Mouse (Mus musculus): ENCODE results near the gene Fads6. TPM values are rescaled to one million over a fixed set of nuclear protein-coding genes. Genes with fewer than 3 reads are reported as not detected.

Fads6 gene
- total RNA-seq, 1 experiment from 2014 or later, result 21.2 TPM

DNA sequence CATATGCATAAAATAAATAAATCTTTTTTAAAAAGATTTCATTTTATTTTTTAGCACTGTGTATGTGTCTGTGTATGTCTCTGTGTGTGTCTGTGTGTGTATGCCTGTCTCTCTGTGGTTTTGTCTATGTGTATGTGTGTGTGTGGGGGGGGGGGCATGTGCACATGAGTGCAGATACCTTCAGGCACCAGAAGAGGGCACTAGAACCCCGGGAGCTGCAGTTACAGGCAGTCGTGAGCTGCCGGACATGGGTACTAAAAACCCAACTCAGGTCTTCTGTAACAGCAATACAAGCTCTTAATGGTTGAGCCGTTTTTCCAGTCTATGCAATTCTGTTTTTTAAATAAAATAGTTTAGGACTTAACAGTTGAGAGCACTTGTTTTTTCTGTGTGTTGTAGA, 3.3 kb upstream of the Fads6 start:
- no peak for DNase-seq

DNA sequence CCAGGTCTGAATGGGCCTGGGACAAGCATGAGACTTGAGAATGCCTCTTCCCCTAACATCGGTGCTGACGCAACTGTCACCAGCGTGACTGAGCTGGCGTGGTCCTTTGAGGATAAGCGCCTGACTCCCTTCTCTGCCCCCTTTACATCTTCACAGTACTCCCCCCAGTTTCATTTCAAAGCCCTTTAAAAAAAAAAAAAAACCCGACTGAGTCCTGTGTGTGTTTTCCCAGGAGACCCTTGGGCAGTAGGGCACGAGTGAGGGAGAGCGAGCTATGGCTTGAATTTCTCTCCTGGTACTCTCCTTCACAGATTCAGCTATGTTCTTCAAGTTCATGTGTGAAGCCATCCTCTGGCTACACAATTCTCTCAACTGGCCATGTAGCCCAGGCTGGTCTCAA, 697 bp upstream of the Fads6 start:
- no peak for DNase-seq

DNA sequence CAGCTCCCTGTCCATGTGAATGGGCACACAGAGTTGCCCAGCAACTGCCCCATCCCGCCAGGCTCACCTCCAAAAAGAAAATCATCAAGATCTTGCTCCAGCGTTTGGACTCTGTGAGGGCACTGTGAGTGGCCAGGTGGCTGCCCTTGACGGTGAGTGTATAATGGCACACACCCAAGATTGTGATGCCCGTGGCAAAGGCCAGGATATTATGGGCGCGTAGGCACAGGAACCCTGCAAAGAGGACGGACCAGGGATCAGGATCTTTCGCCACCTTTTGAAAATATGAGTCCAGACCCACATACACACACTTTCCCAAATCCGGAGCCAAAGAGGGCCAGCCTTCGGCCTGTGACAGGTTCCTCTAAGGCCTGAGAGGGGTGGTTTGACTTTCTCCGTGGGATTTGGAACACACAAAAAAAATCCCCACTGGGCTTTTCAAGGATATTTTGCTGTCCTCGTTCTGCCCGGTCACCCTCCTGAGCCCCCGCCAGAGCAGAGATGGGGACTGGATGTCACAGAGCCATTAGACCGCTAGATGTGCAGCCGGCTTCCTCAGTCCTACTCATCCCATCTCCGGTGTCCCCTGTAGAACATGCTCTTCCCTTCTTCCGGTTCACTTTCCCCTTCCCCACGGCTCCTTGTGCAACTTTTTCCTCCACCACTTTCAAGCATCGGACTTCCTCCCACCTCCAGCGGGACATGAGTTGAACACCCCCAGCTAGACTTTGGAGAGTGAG, 822 bp downstream of the Fads6 start:
- peak; percentile 48 for DNase-seq

DNA sequence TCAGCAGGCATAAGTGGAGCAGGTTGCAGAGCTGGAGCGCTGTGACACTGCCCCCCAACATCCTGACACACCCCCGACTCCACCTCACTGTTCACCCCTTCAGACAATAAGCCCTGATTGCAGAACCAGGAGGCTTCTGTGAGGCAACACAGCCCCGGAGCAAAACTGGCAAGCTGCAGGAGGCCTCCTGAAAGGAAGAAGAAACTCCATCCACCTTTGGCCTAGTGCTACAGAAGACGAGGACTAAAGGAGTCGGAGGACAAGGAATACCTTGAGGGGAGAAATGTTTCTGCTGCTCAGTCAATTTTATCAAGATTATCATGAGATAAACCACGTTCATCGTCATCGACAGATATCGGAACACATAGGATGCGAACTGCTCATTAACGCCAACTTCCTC, 1.5 kb downstream of the Fads6 start:
- DNase-seq, result no peak

DNA sequence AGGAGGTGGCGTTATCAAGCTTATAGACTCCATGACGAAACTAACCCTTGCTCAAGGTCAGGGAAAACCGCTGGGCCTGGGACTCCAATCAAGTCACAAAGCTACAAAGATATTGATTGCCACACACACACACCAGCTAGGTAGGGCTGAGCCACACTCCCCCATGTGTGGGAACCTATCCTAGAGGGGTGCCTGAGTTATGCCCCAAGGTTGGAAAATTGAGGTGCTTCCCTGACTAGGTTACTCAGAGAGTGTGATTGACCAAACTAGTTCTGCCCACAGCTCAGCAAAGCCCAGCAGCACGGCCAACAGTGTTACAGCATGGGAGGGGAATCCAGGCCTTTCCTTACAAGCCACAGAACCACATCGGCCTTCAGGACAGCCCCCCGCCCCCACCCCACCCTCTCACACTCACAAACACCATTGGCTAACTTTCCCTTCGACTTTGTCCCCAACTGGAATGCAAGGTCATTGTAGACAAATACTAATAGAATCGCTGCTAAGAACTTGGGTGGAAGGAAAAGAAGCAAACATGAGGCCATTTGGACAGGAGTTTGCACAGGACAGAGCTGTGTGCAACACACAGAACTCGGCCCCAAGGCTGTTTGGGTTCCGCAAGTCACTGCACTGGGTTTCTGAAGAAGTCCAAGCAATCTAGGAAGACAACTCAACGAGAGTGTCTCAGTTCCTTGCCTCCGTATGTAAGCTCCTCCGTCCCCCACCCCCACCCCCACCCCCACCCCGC, 4.7 kb downstream of the Fads6 start:
- DNase-seq, result peak; percentile 63

DNA sequence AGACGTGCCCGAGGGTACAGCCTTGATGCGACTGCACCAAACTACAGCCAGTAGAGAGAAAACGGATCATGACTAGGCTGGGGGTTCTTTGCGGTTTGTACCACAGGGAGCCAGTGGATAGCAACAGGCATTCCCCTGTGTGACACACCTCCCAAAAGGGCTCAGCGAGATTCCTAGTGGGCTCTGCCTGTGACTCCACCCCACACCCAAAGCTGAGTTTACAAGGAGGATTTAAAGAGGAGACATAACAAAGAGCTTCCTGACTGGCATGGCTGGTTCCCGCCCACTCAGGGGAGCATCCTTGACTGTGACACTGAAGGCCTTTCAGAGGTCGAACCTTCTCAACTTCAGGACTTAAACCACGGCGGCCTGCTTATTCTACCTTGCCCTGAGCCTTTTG, 6.0 kb downstream of the Fads6 start:
- DNase-seq, result peak; percentile 31

DNA sequence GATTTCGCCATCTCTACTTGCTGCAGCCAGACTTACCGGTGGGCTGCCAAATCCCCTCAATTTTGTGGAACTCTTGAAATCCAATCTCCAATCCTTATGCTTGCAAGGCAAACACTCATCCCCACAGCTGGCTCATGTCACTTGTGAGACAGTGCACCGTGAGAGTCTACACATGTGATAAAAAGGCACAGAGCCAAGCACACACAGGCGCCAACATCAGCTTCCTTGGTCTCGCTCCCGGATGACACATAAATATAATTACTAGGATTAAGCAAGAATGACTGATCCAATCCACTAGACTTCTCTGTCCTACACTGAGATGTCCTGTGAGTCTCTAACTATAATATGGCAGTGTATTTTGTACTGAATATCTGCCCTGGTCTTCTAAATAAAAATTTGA, 6.5 kb downstream of the Fads6 start:
- peak; percentile 83 for DNase-seq

DNA sequence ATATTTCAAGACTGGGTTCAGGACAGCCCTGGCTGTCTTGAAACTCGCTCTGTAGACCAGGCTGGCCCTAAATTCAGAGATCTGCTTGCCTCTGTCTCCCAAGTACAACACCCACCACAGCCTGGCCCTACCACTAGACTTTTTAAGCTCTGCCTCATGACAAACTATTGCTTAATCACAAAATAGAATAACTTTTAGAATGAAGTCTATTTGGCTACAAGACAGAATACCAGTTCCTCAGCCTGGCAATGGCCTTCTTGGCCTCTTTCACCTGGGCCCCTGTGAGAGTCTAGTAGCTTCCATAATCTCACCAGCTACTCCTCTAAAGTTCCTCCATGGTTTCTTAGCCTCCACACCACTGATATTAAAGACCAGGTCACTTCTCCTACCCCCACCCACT, 7.1 kb downstream of the Fads6 start:
- no peak for DNase-seq

DNA sequence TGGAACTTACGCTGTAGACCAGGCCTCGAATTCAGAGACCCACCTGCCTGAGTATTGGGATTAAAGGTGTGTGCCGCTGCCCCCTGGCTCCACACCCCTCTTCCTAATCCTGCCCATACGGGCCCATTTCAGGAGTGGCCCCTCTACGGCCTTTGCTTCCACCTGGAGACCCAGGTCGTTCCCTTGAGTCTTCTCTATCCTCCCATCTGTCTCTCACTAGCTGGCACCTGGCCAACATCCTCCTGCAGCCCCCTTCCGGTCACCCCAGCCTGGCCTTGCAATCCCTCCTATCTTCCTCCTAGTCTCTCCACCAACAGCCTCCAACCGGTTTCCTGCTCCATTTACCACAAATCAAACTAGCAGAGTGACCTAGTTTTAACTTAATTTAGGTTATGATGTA, 7.6 kb downstream of the Fads6 start:
- DNase-seq, result peak; percentile 45

DNA sequence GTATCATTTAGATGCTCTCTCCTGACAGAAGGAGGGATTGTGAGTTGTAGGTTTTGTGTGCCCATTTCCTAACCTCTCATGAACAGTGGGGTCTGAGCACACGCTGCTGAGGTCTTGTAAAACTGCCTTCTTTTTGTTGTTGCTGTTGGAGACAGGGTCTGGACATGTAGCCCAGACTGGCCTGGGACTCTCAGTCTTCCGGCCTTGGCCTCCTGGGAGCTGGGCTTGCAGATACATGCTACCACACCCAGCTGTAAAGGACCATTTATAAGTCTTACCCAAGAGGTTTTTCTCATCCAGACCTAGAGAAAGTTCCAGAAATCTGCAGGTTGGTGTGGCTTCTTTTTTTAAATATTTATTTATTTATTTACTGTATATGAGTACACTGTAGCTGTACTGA, 9.2 kb downstream of the Fads6 start:
- DNase-seq, result no peak

DNA sequence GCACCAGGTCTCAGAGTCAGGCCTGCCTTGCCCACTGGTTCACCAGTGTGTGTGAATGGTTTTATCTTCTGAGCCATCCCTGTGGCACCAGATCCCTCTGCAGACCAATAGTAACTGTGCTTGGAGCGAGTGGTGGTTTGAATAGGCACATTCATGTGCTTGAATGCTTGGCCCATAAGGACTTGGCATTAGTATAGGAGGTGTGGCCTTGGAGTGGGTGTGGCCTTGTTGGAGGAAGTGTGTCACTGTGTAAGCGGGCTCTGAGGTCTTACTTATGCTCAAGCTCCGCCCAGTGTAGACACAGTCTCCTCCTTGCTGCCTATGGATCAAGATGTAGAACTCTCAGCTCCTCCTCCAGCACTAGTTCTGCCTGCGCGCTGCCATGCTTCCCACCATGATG, 10.1 kb downstream of the Fads6 start:
- no peak for DNase-seq

DNA sequence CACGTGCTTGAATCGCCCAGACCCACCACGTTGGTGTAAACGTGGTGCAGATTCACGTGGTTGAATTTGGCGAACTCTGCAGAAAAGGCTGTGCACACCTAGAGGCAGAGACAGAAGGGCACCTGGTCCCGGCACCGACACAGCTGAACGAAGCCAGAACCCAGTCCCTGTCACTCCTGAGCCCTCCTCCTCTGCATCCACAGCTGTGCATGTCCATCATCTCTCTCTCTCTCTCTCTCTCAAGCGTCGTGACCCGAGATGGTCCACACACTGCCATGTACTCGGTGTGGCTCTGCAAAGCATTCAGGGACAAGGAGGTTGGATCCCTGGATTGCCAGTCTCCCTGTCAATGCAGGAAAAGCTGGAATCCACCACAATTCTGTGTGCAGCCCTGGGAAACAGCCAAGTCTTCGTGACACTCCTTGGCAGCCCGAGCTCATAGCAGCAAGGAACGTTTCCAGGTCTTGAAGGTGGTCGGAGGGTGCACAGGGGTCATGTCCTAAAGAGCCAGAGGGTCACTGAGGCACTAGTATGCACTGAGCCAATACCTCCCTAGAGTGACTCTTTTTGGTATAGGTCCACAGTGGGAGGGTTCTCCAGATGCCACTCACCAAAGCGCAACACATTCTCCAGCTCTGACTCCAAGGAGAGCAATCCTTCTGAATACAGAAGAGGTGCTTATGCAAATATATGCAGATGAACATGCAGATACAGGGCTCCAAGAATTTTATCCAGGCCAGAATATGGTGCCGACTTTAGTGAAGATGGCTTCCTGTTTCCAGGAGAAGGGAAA, 11.1 kb downstream of the Fads6 start:
- no peak for DNase-seq

DNA sequence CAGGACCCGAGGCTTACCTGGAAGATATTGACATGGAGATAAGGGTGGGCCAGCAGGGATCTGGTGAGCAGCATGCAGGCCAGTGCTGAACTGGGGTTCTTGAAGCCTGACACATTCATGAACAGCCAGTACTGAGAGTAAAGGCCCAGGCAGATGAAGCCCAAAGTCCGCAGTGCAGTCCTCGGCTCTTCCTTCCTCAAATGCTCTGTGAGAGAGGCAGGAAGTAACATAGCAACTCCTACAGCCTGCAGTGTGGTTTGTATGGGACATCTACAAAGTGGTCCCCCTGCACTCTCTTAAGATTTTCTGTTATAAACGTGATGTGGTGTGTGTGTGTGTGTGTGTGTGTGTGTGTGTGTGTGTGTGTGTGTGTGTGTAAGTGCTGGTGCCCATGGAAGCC, 12.2 kb downstream of the Fads6 start:
- no peak for DNase-seq

DNA sequence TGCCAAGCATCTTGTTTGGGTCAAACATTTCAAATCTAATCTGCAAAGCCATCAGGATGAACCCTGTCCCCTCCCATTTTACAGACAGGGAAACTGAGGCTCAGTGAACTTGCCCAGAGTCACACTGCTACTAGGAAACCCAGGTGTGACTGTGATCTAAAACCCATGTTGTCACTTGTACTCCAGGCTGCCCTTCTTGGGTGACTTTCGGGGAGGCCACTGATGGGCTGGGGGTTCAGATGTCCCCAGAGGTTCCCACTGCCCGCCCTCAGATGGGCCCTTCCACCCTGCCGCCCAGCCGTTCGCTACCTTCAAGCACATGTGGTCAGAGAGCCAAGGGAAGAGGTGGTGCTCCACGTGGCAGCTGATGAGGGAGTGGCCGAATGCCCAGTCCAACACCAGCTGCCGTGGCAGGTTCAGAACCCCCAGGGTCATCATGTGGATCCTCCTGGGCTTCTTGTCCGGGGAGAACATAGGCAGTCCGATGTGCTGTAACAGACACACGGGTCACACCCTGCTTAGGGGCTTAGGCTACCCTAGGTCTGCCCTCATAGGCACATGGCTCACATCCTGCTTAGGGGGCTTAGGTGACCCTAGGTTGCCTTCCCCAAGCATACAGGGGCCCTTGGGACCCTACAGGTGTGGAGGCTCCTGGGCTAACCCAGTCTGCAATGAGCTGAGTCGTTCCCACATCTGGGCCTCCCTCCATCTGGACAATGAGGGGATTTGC, 13.4 kb downstream of the Fads6 start:
- DNase-seq, result no peak

DNA sequence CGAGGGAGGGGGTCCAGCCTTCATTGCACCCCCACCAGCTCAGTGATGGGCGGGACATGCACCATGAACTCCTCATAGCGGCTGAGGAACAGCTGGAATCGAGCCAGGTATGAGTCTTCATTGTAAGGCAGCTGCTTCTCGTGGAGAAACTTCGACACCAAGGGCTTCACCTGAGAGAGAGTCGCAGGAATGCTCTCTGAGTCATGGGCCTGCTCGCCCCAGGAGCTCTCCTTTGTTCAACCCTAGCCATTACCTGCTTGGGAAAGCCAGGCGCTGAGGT, 14.0 kb downstream of the Fads6 start:
- no peak for DNase-seq

DNA sequence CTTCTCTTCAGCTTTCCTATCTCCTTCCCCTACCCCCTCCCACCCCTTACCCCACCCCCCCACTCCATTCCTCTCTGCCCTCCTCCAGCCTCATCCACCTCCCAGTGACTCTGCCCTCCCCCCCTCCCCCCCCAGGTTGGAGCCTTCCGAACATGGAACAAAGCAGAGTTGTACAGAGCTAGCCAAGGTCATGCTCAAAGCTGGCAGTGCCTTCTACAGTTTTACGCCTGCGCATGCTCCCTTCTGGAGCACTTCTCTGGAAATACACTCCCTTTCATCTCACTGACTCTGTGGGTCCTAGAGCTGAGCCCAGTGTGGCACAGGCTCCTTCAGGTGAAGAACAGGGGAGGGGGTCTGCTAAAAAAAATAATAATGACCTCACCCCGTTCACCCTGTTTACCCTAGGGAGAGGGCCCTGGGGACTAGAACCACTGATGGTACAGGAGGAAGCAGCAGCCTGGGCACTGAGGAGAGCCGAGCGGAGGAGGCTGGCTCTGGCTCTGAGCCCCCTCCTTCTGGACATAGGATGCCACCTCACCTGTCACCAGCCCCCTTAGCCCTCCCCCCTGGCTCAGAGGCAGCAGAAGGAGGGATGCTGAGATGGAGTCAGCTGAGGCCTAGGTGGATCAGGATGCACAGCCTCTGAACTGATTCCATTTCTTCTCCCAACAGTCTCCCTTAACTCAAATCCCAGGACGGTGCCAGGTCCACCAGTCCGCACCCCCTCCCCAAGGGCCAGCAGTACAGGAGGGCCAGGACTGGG, 14.6 kb downstream of the Fads6 start:
- peak; percentile 75 for DNase-seq

DNA sequence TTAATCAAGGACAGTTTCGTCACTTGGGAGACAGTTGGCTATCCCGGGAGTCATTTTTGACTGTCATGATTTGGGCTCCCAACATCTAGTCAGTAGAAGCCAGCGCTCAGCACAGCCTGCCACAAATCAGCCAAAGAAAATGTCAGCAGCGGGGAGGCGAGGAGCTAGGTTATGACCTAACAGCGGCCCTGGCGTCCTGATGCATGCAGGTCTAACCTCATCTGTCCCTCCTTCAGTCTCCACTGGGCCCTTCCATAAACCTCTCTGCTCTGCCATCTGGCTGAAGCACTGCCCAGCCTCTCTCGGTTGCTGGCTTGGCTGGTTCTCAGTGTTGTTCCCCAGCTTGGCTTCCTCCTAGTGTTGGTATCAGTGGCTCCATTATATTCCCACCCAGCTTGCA, 15.2 kb downstream of the Fads6 start:
- peak; percentile 77 for DNase-seq

DNA sequence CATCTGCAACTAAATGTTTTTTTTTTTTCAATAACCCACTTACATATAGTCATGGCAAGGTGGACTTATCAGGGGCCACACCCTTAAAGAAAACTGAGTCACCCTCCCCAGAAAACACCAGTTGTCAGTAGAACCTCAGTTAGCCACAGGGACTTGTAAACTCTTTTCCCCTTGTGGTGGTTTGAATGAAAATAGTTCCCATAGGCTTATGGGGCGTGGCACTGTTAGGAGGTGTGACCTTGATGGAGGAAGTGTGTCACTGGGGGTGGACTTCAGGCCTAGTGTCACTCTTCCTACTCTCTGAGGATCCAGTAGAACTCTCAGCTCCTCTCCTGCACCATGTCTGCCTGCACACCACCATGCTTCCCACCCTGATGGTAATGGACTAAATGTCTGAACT, 17.7 kb downstream of the Fads6 start:
- no peak for DNase-seq

DNA sequence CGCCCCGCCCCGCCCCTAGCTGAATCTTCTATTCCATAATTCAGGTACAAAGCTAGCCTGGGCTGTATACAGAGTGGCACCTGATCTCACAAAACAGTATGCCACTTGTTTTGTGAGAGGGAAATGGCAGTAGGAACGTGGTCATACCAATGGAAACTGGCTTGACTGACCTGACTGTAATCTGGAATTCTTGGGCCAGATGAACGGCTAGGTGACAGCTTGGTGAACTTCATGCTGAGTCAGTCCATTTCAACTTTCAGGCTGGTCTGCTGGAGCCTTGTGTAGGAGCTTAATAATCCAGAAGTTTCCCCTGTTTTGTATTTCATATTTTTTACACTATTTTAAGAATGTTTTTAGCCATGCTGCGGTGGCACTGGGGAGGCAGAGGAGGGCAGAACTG, 19.3 kb downstream of the Fads6 start:
- no peak for DNase-seq

DNA sequence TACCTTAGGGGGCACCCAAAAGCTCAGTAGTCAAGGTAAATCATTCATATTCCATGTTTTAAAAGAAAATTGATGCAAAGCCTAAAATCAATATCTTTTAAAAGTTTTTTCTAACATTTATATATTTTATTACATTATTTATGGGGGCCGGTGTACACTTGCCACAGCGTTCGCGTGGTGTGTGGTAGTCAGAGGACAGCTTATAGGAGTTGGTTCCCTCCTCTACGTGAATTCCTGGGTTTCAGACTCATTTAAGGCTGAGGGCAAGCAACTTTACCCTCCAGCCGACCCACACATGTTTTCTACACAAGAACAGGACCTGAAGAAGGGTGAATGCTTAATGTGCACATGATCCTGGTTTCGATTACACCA, 19.9 kb downstream of the Fads6 start:
- DNase-seq, result no peak

DNA sequence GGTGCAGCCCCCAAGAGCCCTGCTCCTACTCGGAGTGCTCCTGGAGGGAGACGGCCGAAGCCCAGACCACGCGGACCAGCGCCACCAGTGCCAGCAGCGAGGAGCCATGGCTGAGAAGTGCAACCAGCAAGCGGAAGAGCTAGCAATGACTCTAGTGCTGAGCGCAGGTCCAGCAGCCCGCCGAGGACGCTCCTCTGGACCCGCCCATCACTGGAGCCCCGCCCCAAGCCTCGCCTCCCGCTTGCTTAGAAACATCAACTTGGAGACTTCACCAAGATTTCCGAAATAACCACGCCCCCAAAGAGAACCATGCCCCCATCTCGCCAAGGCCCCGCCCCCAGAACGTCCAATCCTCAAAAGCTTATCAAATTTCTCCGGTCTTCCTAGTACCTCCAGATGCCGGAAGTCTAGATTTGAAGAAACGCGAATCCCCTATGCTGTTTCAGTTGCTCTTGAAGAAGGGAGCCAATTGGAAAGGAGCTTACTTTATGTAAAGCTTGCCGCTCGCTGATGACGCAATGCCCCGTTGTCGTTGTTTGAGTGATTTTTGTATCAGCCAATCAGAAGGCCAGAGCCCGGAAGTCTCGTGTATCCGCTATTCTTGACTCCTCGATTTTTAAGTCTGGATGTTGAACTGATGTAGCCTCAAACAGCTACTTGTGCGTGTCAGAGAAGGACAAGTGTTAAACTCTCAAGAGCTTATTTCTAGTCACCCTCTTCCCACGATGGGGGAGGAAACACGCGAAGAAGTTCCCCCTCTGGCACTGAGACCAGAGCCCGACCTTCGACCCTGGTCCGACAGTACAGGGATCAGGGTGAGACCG, 20.5 kb downstream of the Fads6 start, which contains the start of gene Fdxr:
Gene Fdxr (minus strand): TSS at position 271 of the 824 bp plus-strand sequence.
- peak; percentile 99 for DNase-seq
